Mouse (Mus musculus): ENCODE data around the gene Tmem11. TPM values are rescaled to one million over a fixed set of nuclear protein-coding genes. Genes with fewer than 3 reads are reported as not detected.
A peak's percentile ranks its signal among the peaks of the same experiment; 100 is the strongest.
"Not testable (repeated sequence)": the region's sequence is repeated elsewhere in the genome, so short reads cannot be mapped to it uniquely, and the experiment has no call there.

Tmem11 gene
- polyA plus RNA-seq, 1 experiment from 2014 or later: 40.0 TPM

DNA sequence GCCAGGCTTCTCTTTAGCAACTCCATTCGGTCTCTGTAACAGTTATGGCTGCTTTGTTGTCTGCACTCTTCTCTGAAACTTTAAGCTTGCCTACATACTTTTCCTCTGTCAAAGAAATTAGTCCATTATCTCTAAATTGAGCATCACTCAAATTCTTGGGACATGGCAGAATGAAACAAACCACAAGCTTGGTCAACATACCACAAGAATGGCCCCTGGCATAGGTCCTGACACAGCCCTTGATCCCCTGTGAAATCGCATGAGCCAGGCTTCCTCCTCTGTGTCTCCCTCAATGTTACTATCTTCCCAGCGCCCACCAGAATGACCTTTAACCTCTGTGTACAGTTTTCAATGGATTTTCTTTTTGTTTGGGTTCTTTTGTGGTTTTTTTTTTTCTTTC, 3.3 kb upstream of the Tmem11 start:
- no peak overlapping the region for H3K9ac ChIP-seq
- H3K4me2 ChIP-seq: no peak overlapping the region
- no peak overlapping the region for H3K27ac ChIP-seq
- H3K9me3 ChIP-seq (replicated peaks): no peaks in the 10 kb centered on the region
- no peak for ATAC-seq
- 64% methylated on average over 3 of the region's 3 CpGs for WGBS (ENCODE audit: insufficient replicate concordance)
- H3K36me3 ChIP-seq: 0 out of 2 replicates have a peak, but pooled peaks cover 8% of the 10 kb centered on the region
- H3K4me1 ChIP-seq: peaks cover 15% of the 10 kb centered on the region
- no peaks in the 10 kb centered on the region for H3K27me3 ChIP-seq (replicated peaks)
- no peak overlapping the region for H3K4me3 ChIP-seq

DNA sequence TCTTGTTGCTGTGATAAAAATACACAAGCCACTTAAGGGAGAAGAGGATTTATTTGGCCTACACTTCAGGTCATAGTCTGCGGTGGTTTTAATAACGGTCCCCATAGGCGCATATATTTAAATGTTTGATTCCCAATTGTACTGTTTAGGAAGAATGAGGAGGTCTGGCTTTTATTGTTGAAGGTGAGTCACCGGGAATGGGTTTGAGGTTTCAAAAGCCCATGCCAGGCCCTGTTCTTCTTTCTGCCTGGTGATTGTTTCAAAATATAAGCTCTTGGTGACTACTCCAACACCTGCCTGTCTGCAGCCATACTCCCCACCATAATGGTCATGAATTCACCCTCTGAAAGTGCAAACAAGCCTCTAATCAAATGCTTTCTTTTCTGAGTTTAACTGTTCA, 1.5 kb upstream of the Tmem11 start:
- Histone ChIP-seq H3K27ac (no peak overlapping the region), H3K9me3 (replicated peaks) (no peaks in the 10 kb centered on the region), H3K36me3 (peaks cover 13% of the 10 kb centered on the region), H3K27me3 (replicated peaks) (no peaks in the 10 kb centered on the region), H3K9ac (no peak overlapping the region), H3K4me1 (peaks cover 33% of the 10 kb centered on the region), H3K4me2 (no peak overlapping the region), H3K4me3 (no peak overlapping the region)
- WGBS (ENCODE audit: insufficient replicate concordance): 86% methylated on average over 4 of the region's 4 CpGs
- ATAC-seq: no peak

DNA sequence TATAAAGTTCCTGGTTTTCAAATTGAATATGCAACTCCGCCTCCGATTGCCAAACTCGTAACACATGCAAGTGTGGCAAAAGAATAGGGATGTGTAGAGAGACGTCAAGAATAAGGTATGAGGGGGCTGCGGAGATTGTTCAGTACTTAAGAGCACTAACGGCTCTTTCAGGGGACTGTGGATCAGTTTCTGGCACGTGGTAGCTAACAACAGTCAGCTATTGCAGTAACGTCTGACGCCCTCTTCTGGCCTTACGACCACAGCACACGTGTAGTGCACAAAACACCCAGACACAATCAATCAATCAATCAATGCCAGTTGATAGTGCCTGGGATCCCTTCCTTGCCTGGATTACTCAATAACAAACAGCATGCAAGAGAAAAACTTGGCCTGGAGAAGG, 351 bp upstream of the Tmem11 start:
- no peaks in the 10 kb centered on the region for H3K27me3 ChIP-seq (replicated peaks)
- H3K4me3 ChIP-seq: peak overlapping the region; percentile 97
- peak overlapping the region; percentile 83 for H3K4me2 ChIP-seq
- H3K36me3 ChIP-seq: peaks cover 24% of the 10 kb centered on the region
- peak overlapping the region; percentile 94 for H3K9ac ChIP-seq
- peak overlapping the region; percentile 88 for H3K27ac ChIP-seq
- H3K9me3 ChIP-seq (replicated peaks): no peaks in the 10 kb centered on the region
- no peak for ATAC-seq
- H3K4me1 ChIP-seq: peaks cover 45% of the 10 kb centered on the region
- 3% methylated on average over 11 of the region's 11 CpGs for whole genome bisulfite sequencing (ENCODE audit: insufficient replicate concordance)

DNA sequence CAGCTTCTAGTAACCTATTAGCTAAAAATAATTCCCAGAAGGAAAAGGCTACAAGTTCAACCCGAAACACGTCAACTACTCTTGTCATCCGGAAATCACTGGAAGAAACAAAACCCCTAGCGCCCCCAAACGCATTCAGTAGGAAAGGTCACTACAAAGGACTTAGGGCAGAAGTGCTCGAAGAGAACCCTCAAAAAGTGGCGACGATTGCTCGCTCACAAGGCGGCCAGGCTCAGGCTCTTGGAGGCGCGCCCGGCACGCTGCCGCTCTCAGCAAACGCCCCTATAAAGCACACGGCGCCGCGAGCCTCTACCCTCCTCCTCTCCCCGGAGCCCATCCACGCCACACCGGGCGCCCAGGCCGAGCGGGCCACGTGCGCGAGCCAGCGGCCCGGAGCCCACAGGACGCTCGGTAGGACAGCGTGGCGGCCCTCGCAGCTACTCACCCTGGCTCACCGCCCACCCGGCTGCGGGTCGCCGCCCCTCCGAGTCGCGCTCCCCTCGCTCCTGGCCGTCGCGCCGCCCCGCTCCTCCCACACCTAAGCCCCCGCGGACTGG, 938 bp downstream of the Tmem11 start:
- under 1% methylated on average over 52 of the region's 52 CpGs for WGBS (ENCODE audit: insufficient replicate concordance)
- H3K9ac ChIP-seq: peak overlapping the region; percentile 94
- ATAC-seq: peak; percentile 63
- peak overlapping the region; percentile 88 for H3K27ac ChIP-seq
- peaks cover 58% of the 10 kb centered on the region for H3K4me1 ChIP-seq
- no peaks in the 10 kb centered on the region for H3K27me3 ChIP-seq (replicated peaks)
- H3K9me3 ChIP-seq (replicated peaks): no peaks in the 10 kb centered on the region
- peak overlapping the region; percentile 97 for H3K4me3 ChIP-seq
- H3K36me3 ChIP-seq: peaks cover 32% of the 10 kb centered on the region
- peak overlapping the region; percentile 83 for H3K4me2 ChIP-seq

DNA sequence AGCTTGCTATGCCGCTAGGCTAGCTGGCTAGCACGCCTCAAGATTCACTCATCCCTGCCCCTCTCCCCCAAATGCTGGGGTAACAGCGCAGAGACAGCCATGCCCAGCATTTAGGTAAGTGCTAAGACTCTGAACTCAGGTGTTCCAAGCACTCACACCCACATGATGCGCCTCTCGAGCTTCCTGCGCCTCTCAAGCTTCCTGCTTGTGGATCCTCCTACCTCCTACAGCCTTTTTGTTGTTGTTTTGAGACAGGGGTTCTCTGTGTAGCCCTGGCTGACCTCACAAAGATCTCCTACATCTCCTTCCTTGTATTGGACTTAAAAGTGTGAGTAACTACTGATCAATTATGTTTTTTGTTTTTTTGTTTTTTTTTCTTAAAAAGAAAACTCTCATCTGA, 6.0 kb downstream of the Tmem11 start:
- H3K9me3 ChIP-seq (replicated peaks): no peaks in the 10 kb centered on the region
- H3K36me3 ChIP-seq: peaks cover 69% of the 10 kb centered on the region
- H3K9ac ChIP-seq: 0 out of 2 replicates have a peak overlapping the region, but pooled peaks have one; percentile 39
- H3K27ac ChIP-seq: 0 out of 2 replicates have a peak overlapping the region, but pooled peaks have one; percentile 16
- H3K4me1 ChIP-seq: peaks cover 63% of the 10 kb centered on the region
- H3K4me3 ChIP-seq: no peak overlapping the region
- peak overlapping the region; percentile 35 for H3K4me2 ChIP-seq
- no peaks in the 10 kb centered on the region for H3K27me3 ChIP-seq (replicated peaks)
- no peak for ATAC-seq
- 80% methylated on average over 6 of the region's 6 CpGs for WGBS (ENCODE audit: insufficient replicate concordance)

DNA sequence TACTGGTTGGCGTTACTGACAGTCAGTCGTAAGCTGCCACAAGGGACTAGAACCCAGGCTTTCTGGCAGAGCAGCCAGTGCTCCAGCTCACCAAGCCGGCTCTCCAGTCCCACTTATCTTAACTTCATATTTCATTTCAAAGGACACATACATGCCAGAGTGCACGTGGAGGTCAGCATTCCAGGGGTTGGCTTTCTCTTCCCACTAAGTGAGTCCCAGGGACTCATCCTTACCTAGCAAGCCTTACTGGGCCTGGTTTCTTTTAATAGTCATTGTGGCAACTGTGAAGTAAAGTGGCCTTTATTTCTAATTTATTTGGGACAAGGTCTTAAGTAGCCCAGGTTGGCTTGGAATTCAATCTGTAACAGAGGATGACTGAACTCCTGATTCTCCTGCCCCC, 7.7 kb downstream of the Tmem11 start:
- 83% methylated on average over 4 of the region's 4 CpGs for WGBS (ENCODE audit: insufficient replicate concordance)
- Histone ChIP-seq H3K27ac (no peak overlapping the region), H3K9me3 (replicated peaks) (no peaks in the 10 kb centered on the region), H3K4me3 (no peak overlapping the region), H3K4me1 (peaks cover 53% of the 10 kb centered on the region), H3K27me3 (replicated peaks) (no peaks in the 10 kb centered on the region), H3K4me2 (no peak overlapping the region), H3K36me3 (peaks cover 80% of the 10 kb centered on the region), H3K9ac (no peak overlapping the region)
- no peak for ATAC-seq

DNA sequence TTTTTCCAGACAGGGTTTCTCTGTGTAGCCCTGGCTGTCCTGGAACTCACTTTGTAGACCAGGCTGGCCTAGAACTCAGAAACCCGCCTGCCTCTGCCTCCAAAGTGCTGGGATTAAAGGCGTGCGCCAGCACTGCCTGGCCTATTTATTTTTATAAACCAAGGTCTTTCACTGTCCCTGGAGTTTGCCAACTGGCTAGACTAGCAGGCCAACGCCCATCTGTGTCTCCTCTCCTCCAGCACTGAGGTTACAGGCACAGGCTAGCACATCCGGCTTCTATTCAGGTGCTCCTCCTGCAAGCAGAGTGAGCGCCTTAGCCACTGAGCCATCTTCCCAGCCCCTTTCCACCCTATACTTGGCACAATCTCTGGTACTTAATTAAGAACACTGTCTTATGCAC, 9.6 kb downstream of the Tmem11 start:
- not testable (repeated sequence) for H3K27me3 ChIP-seq (replicated peaks); H3K4me2 ChIP-seq; H3K9ac ChIP-seq; H3K27ac ChIP-seq; ATAC-seq; H3K4me3 ChIP-seq; H3K9me3 ChIP-seq (replicated peaks)
- peaks cover 34% of the 10 kb centered on the region for H3K4me1 ChIP-seq
- peaks cover 83% of the 10 kb centered on the region for H3K36me3 ChIP-seq
- WGBS (ENCODE audit: insufficient replicate concordance): 86% methylated on average over 6 of the region's 6 CpGs

DNA sequence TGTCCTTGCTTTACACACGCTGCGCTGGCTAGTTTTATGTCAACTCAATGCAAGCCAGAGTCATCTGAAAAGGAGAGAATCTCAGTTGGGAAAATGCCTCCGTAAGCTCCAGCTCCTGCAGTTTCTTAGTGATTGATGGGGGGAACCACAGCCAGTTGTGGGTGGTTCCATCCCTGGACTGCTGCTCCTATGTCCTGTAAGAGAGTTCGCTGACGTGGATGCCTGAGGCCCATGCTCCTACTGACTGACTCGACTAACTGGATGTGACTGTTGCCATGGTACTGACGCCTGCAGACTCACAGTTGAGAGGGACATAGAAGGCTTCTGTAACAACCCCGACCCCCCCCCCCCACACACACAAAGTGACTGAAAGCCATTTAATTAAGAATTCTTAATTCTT, 11.2 kb downstream of the Tmem11 start:
- Histone ChIP-seq H3K9me3 (replicated peaks) (no peaks in the 10 kb centered on the region), H3K4me1 (peaks cover 18% of the 10 kb centered on the region), H3K27me3 (replicated peaks) (no peaks in the 10 kb centered on the region), H3K27ac (no peak overlapping the region), H3K4me3 (no peak overlapping the region), H3K4me2 (no peak overlapping the region), H3K9ac (no peak overlapping the region), H3K36me3 (peaks cover 88% of the 10 kb centered on the region)
- ATAC-seq: no peak
- WGBS (ENCODE audit: insufficient replicate concordance): 77% methylated on average over 8 of the region's 8 CpGs

DNA sequence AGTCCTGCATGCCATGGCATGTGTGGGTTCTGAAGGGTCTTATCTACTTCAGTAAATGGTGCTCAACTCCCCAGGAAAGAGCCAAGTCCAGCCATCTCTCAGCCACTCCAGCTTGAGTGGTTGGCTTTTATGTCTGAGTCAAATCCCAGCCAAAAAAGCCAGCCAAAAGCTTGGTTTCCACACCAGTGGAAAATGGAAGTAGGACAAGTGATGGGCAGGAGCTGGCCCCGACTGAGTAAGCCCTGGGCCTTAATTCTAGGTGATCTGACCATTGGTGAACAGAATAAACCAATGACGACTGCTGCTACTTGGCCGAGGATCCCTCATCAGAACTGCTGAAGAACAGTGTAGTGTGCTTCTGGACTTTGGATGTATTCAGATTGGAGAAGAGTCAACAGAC, 11.6 kb downstream of the Tmem11 start:
- H3K27ac ChIP-seq: no peak overlapping the region
- no peak overlapping the region for H3K4me3 ChIP-seq
- H3K27me3 ChIP-seq (replicated peaks): no peaks in the 10 kb centered on the region
- peaks cover 13% of the 10 kb centered on the region; the same call in 1 of the 2 replicates for H3K4me1 ChIP-seq
- no peak overlapping the region for H3K4me2 ChIP-seq
- no peak overlapping the region for H3K9ac ChIP-seq
- H3K9me3 ChIP-seq (replicated peaks): no peaks in the 10 kb centered on the region
- H3K36me3 ChIP-seq: peaks cover 88% of the 10 kb centered on the region
- no peak for ATAC-seq
- 84% methylated on average over 3 of the region's 3 CpGs for WGBS (ENCODE audit: insufficient replicate concordance)

DNA sequence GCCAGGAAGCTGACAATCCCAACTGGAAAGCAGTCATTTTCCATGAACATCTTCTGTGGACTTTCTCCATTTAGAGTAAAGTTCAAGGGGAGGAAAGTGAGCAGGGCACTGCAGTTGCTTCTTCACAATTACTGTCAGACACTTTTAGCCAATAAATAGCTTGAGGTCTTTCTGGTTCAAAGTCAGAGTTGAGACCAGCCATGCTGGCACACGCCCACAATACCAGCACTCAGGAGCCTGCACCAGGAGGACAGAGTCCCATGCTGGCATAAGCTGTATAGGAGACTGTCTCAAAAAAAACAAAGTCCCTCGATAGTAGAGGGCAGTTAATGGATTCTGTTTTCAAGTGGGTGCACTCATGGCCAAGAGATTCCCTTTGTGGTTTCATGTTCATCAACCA, 13.1 kb downstream of the Tmem11 start:
- no peak overlapping the region for H3K9ac ChIP-seq
- peaks cover 90% of the 10 kb centered on the region for H3K36me3 ChIP-seq
- 73% methylated on average over 2 of the region's 2 CpGs for WGBS (ENCODE audit: insufficient replicate concordance)
- H3K4me2 ChIP-seq: no peak overlapping the region
- no peak overlapping the region for H3K27ac ChIP-seq
- H3K4me3 ChIP-seq: no peak overlapping the region
- H3K4me1 ChIP-seq: 0 out of 2 replicates have a peak, but pooled peaks cover 3% of the 10 kb centered on the region
- no peak for ATAC-seq
- no peaks in the 10 kb centered on the region for H3K9me3 ChIP-seq (replicated peaks)
- no peaks in the 10 kb centered on the region for H3K27me3 ChIP-seq (replicated peaks)

DNA sequence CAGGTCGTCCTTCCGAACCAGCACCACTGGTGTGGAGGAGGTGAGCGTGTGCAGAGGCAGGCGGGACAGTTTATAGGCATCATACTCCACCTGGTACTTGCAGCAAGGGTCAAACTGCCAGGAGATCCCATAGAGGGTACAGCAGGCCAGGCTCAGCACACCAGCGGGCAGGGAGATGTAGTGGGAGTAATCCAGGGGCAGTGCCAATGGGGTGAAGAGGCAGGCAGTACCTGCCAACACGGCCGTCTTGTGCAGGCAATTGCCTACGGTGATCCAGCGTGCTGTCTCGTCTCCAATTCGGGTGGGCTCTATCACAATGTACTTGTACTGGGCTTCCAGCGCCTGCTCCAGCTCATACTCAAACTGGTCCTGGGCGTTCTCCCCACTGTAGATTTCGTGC, 14.2 kb downstream of the Tmem11 start:
- Histone ChIP-seq H3K27me3 (replicated peaks) (no peaks in the 10 kb centered on the region), H3K36me3 (peaks cover 89% of the 10 kb centered on the region), H3K4me2 (no peak overlapping the region), H3K9me3 (replicated peaks) (no peaks in the 10 kb centered on the region), H3K4me3 (no peak overlapping the region), H3K4me1 (0 out of 2 replicates have a peak, but pooled peaks cover 3% of the 10 kb centered on the region), H3K9ac (no peak overlapping the region), H3K27ac (no peak overlapping the region)
- ATAC-seq: no peak
- 83% methylated on average over 14 of the region's 14 CpGs for WGBS (ENCODE audit: insufficient replicate concordance)

DNA sequence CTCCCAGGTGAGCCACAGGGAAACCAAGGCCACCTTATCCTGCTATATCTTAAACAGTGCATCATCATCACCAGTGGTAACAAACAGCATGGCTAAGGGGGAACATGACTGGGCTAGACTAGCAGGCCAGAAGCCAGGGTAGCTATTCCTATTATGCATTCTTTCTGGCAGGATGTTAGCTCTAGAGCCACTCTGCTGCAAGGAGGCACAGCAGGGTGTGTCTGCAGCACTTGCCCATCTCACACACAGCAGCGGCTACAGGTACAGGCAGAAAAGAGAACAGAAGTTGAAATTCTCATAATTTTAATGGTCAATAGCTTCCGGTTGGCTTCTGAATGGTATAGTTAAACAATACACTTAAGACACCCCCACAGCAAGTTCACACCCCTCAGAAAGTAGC, 14.9 kb downstream of the Tmem11 start:
- WGBS (ENCODE audit: insufficient replicate concordance): 98% methylated on average over 2 of the region's 2 CpGs

DNA sequence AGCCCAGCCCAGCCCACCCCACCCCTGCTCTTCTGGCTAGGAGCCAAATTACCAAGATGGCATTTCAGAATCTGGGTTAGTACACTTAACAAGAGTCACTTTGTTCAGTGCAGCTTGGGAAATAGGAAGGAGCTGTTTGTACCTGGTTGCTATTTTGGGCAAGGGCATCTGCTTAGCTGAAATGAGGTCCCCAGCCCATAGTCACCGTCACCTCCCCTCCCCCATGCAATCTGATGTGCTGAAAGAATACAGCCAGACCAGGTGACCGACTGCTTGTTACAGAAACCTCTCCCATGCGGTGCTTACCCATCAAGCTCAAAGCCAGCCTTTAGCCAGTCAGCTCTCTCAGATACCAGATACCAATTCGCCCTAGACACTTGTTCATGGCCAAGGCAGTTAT, 15.9 kb downstream of the Tmem11 start:
- Histone ChIP-seq H3K4me2 (no peak overlapping the region), H3K36me3 (peaks cover 87% of the 10 kb centered on the region), H3K27me3 (replicated peaks) (no peaks in the 10 kb centered on the region), H3K4me3 (no peak overlapping the region), H3K4me1 (0 out of 2 replicates have a peak, but pooled peaks cover 3% of the 10 kb centered on the region), H3K9me3 (replicated peaks) (no peaks in the 10 kb centered on the region), H3K9ac (no peak overlapping the region), H3K27ac (no peak overlapping the region)
- WGBS (ENCODE audit: insufficient replicate concordance): 76% methylated on average over 4 of the region's 4 CpGs
- ATAC-seq: no peak

More for the DNA sequence above, 14.9 kb downstream of the Tmem11 start:
- no peak overlapping the region for H3K27ac ChIP-seq
- peaks cover 87% of the 10 kb centered on the region for H3K36me3 ChIP-seq
- ATAC-seq: no peak
- H3K9me3 ChIP-seq (replicated peaks): no peaks in the 10 kb centered on the region
- H3K4me3 ChIP-seq: no peak overlapping the region
- no peak overlapping the region for H3K9ac ChIP-seq
- 0 out of 2 replicates have a peak, but pooled peaks cover 3% of the 10 kb centered on the region for H3K4me1 ChIP-seq
- H3K27me3 ChIP-seq (replicated peaks): no peaks in the 10 kb centered on the region
- H3K4me2 ChIP-seq: no peak overlapping the region
